Mouse (Mus musculus) Patski (cell line): Measurements from ENCODE around the gene Leap2. TPM values are rescaled to one million over a fixed set of nuclear protein-coding genes. Genes with fewer than 3 reads are reported as not detected.
"Not testable (repeated sequence)": the region's sequence is repeated elsewhere in the genome, so short reads cannot be mapped to it uniquely, and the experiment has no call there.

Source experiments
- ATAC-seq: fragments of 100-300 bp; one replicate; pipeline ENCODE4 v1.8.0; 2021
- CTCF ChIA-PET: fragments of 350-600 bp; sonication (Branson Sonifier 250); formaldehyde crosslinking; loops from one replicate; lab custom pipeline; 2022; ENCODE audit warnings: inconsistent platforms; lab: Charles Lee
- POLR2A ChIA-PET: fragments of 350-600 bp; sonication (Branson Sonifier 250); formaldehyde crosslinking; loops from one replicate; lab custom pipeline; 2022; ENCODE audit warnings: antibody characterized with exemption, inconsistent platforms; lab: Charles Lee
- DNase-seq: peaks from one replicate; pipeline ENCODE4 v3.0.0-alpha.2; 2011; ENCODE audit warnings: low read depth, low spot score
- H3K27me3 ChIP-seq: fragments of 371-371 bp; one replicate; pipeline ENCODE4 v1.5.1; 2021
- CTCF ChIP-seq: fragments of 100-300 bp; IDR thresholded peaks from one replicate; pipeline ENCODE4 v1.5.1; 2021
- in situ Hi-C: fragments of 300-500 bp; cut with MboI; formaldehyde crosslinking; loops from 3 replicates; pipeline ENCODE4 v1.11.1; 2018; ENCODE audit warnings: low pct_unique_long_range_greater_than_20kb, mixed read lengths
- polyA plus RNA-seq: library from polyadenylated mRNA; unstranded; gene quantifications from one replicate; pipeline ENCODE4 v1.2.3, GENCODE M21; 2021

Gene Leap2
- polyA plus RNA-seq, 1 experiment from 2014 or later, result 0.12 TPM

DNA sequence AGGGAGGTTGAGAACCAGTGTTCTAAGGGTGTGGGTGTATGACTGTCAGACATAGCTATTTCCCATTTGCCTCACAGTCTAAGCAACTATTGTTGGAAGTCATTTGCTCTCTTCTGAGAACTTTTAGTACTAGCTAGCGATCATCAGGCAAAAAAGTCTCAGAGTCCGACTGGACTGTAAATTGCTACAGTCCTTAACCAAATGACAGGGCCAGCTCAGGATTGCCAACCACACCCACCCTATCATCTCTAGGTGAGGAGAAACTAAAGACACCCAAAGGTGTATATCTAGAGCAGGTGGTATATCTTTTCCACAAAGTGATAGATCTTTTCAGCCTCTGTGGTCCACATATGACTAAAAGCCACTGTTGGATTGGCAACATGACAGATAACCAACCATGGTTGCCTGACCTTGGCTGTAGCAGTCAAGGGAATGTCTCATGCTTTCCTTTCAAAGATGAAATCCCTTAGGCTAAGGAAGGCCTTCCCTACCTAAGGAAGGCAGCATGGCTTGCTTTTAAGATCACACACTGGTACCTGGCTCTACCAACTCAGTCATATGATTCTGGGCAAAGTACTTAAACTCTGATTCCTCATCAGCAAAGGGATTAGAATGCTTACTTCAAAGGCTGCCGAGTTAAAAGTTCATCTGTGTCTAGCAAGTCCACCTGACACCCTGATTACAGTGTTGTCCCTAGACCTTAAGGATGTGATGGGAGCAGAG lies 5.2 kb upstream of the Leap2 start:
- H3K27me3 ChIP-seq, result no peaks in the 10 kb centered on the region
- in situ Hi-C loops, result no loop called here
- no peak for ATAC-seq
- CTCF ChIA-PET, result interaction anchor here (0.6 to 1.4 kb wide), 3 partner anchors 8 to 124 kb away, joined by 3 to 4 read pairs (median 3); no protein-coding TSS in a partner anchor
- POLR2A ChIA-PET, result no interaction called here
- TF ChIP-seq CTCF, result no peak
- DNase-seq, result no peak

DNA sequence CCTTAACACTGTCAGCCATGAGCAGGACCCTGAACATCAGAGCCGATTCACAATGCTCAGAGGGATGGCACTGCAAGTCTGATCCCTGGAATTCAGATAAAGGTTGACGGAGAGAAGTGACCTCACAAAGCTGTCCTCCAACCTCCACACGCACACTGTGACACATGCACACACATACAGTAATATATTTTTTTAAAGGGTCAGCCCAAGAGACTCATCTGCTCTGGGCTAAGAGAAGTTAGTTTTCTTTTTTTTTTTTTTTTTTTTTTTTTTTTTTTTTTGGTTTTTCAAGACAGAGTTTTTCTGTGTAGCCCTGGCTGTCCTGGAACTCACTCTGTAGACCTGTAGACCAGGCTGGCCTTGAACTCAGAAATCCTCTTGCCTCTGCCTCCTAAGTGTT lies 3.9 kb upstream of the Leap2 start:
- POLR2A ChIA-PET, ATAC-seq, DNase-seq, in situ Hi-C loops, H3K27me3 ChIP-seq: not testable (repeated sequence)
- CTCF ChIA-PET, result interaction anchor here (1.4 kb wide), 1 partner anchor 16 kb away, joined by 4 read pairs; no protein-coding TSS in a partner anchor

DNA sequence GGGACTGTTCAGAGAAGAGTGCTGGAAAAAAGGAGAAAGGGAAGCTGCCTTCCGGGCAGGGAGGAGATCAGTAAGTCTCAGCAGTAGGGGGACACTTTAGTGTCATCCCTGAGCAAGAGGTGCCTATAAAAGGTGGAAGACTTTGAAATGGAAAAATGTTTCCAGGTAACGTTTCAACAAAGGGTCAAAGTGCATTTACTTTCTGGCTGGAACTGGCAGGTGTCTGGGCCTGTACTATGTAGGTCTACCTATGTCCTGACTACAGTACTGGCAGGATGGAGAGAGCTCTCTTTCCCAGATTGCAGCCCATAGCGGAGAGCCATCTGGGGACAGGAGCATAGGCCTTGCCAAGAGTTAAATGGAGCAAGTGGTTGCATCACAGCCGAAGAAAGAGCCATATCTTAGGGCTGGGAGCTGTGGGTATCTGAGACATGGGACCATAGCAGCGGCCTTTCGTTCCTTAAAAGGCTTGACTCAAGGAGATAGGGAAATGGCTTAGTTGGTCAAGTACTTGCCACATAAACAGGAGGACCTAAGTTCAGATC lies 2.8 kb upstream of the Leap2 start:
- TF ChIP-seq CTCF, result no peak
- CTCF ChIA-PET, result interaction anchor here (2.9 kb wide), 1 partner anchor 14 kb away, joined by 8 read pairs; no protein-coding TSS in a partner anchor
- DNase-seq (no peak), ATAC-seq (no peak)
- H3K27me3 ChIP-seq, result no peaks in the 10 kb centered on the region
- in situ Hi-C loops, result no loop called here
- POLR2A ChIA-PET, result interaction anchor here (1.5 kb wide), 1 partner anchor 10 kb away, joined by 5 read pairs; no protein-coding TSS in a partner anchor

DNA sequence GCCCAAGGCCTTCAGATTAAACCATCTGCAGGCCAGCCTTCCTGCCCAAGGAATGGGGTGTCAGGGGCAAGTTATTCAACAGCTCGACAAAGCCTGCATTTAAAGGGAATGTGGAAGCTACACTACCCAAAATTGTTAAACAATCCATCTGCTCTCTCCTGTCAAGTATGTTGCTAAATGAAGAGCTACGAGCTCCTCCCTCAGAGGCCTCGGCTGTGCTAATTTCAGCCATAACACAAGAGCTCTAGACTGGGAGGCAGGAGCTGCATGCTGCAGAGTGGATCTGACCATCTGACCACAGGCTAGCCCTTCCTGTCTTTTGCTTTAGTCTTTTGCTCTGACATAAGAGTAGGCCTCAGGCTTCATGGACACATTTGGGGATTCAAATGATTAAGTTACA lies 2.3 kb upstream of the Leap2 start:
- H3K27me3 ChIP-seq, result no peaks in the 10 kb centered on the region
- POLR2A ChIA-PET, result interaction anchor here (1.5 kb wide), 1 partner anchor 10 kb away, joined by 5 read pairs; no protein-coding TSS in a partner anchor
- no peak for ATAC-seq
- CTCF ChIA-PET, result interaction anchor here (1.3 to 2.9 kb wide), 2 partner anchors 13 to 17 kb away, joined by 4 to 8 read pairs; no protein-coding TSS in a partner anchor
- DNase-seq, result no peak
- in situ Hi-C loops, result no loop called here
- TF ChIP-seq CTCF, result no peak

DNA sequence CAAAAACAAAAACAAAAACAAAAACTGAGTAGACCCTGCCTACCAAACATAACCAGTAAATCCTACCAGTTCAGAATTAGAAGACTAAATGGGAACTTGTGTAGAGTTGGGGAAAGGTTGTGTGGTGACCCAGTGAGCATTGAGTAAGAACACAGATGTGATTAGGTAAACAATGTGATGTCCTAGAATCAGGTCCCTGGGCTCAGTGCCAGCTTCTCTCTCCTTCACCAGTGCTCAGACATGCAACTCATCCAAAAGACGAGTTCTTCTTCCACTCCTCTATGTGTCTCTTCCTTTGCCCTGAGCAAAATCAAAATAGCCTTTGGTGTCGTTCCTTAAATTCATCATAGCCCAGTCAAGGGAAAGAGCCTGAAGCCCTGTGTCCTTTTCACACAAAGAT lies 1.9 kb upstream of the Leap2 start:
- DNase-seq, result no peak
- ChIA-PET POLR2A (interaction anchor here (1.5 kb wide), 1 partner anchor 9 kb away, joined by 5 read pairs; no protein-coding TSS in a partner anchor), CTCF (interaction anchor here (1.3 to 2.9 kb wide), 2 partner anchors 13 to 17 kb away, joined by 4 to 8 read pairs; no protein-coding TSS in a partner anchor)
- in situ Hi-C loops, result no loop called here
- TF ChIP-seq CTCF, result no peak
- no peak for ATAC-seq
- H3K27me3 ChIP-seq, result no peaks in the 10 kb centered on the region

DNA sequence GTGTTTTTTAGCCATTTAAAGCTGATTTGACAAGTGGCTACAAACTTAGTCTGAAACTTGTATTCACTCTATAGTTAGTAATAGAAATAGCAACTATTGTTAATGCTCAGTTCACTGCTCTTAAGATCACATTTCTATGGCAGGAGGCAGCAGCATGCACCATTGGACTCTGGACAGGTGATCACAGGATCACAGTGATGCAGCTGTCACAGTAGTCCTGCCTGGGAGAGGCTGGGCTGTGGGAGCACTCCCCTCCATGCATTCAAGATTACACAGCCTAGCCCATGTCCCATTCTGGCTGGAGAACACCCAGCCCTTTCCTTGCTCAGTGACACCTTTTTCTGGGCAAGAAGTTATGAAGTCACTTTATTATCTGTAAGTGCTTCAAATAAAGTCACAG lies 4.9 kb downstream of the Leap2 start:
- ATAC-seq (no peak), DNase-seq (no peak)
- CTCF ChIA-PET, result interaction anchor here (1.3 to 3.2 kb wide), 2 partner anchors 17 to 26 kb away, joined by 3 to 11 read pairs; no protein-coding TSS in a partner anchor
- in situ Hi-C loops, result no loop called here
- TF ChIP-seq CTCF, result no peak
- no peaks in the 10 kb centered on the region for H3K27me3 ChIP-seq
- POLR2A ChIA-PET, result no interaction called here

DNA sequence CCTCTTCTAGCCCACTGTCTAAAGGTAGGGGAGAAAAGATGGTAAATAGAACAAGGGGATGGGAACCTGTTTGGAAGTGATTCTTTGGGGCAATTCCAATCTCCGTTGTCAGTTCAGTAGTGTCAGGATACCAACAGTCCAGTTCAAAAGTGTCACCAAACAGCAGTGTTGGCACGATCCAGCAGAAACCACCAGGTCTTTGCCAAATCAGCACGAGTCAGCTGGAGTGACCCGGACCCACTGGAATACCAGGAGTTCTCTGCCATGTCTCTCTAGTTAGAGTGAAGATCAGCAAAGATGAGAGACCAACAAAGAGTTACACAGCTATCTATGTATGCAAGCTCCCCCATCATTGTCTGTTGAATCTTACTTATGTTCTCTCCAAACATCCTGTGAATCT lies 9.1 kb downstream of the Leap2 start:
- no peaks in the 10 kb centered on the region for H3K27me3 ChIP-seq
- DNase-seq, result no peak
- POLR2A ChIA-PET, result no interaction called here
- in situ Hi-C loops, result no loop called here
- no peak for ATAC-seq
- TF ChIP-seq CTCF, result no peak
- CTCF ChIA-PET, result interaction anchor here (1.3 kb wide), 1 partner anchor 9 kb away, joined by 4 read pairs; the partner anchor contains the start of gene Leap2

DNA sequence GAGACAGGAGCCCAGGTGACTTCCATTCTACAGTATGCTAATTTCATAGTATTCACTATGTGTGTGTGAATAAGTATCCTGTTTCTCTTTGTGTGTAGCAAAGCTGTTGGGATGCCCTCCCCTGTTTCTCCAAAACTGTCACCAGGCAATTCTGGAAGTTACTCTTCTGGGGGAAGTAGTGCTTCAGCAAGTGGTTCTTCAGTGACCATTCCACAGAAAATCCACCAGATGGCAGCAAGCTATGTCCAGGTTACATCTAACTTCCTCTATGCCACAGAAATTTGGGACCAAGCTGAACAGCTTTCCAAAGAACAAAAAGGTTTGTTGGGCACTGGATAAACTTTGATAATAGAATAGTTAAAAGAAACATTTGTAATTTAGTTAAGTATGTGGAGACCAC lies 11.2 kb downstream of the Leap2 start:
- in situ Hi-C loops, result no loop called here
- CTCF ChIA-PET, result interaction anchor here (0.7 to 4.3 kb wide), 6 partner anchors 8 to 87 kb away, joined by 3 to 31 read pairs (median 4); partner anchors contain the start of genes Leap2 and Zcchc10
- H3K27me3 ChIP-seq, result no peaks in the 10 kb centered on the region
- no peak for ATAC-seq
- POLR2A ChIA-PET, result no interaction called here
- DNase-seq, result no peak
- TF ChIP-seq CTCF, result peak; percentile 75

DNA sequence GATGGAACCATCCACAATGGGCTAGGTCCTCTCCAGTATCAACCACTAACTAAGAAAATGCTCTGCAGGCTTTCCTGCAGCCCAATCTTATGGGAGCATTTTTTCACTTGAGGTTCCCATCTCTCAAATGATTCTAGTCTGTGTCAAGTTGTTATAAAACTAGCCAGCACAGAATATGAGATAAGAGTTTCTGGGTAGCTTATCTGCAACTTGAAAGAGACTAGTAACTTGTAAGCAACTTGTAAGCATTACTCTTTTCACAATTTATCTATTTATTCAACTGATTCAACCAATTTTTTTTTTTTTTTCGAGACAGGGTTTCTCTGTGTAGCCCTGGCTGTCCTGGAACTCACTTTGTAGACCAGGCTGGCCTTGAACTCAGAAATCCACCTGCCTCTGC lies 19.3 kb downstream of the Leap2 start:
- ATAC-seq (no peak), DNase-seq (no peak)
- no peak for TF ChIP-seq CTCF
- no peaks in the 10 kb centered on the region for H3K27me3 ChIP-seq
- POLR2A ChIA-PET, result no interaction called here
- CTCF ChIA-PET, result interaction anchor here (0.8 to 5.6 kb wide), 2 partner anchors 7 to 14 kb away, joined by 4 to 31 read pairs; no protein-coding TSS in a partner anchor
- in situ Hi-C loops, result no loop called here

DNA sequence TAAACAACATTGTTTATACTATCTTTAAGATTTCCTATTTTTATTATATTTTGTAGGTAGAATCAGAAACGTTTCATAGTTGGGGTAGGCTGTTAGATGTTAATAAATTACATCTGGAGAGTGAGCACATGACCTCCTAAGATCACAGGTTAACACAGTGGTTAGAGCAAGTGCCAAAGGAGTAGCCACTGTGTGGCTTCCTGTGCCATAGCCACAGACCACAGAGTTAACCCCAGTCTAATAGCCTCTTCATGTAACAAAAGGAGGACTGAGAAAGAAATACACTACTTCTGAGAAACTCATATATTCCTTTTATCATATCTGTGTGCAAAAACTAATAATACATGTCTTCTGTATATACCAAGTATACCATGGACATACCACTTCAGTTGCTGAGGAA lies 29.1 kb downstream of the Leap2 start:
- no peaks in the 10 kb centered on the region for H3K27me3 ChIP-seq
- in situ Hi-C loops, result no loop called here
- ChIA-PET CTCF (no interaction called here), POLR2A (no interaction called here)
- DNase-seq, result no peak
- TF ChIP-seq CTCF, result no peak
- no peak for ATAC-seq
